Mouse (Mus musculus) stomach, postnatal 0 days (tissue): ENCODE data around the gene Ddx28. TPM values are rescaled to one million over a fixed set of nuclear protein-coding genes. Genes with fewer than 3 reads are reported as not detected.
A peak's percentile ranks its signal among the peaks of the same experiment; 100 is the strongest.

Experiments
- ATAC-seq: fragments of 200-750 bp; cut with Nextera tagmentation; 2 replicates; pipeline ENCODE4 v1.8.0; 2017; ENCODE audit not compliant: low FRiP score, low TSS enrichment
- DNase-seq: peaks from one replicate; pipeline ENCODE4 v3.0.0-alpha.2; 2016; ENCODE audit warnings: low spot score
- H3K27ac ChIP-seq: fragments of 300-500 bp; sonication (generic); replicated peaks from 2 replicates; pipeline ENCODE4 v1.5.1; 2014; ENCODE audit warnings: mild to moderate bottlenecking, control low read depth
- H3K27me3 ChIP-seq: fragments of 300-500 bp; sonication (generic); 2 replicates; pipeline ENCODE4 v1.6.1; 2014; ENCODE audit warnings: low read length; ENCODE audit not compliant: control insufficient read depth, insufficient read depth
- H3K36me3 ChIP-seq: fragments of 300-500 bp; sonication (generic); 2 replicates; pipeline ENCODE4 v1.6.1; 2014; ENCODE audit warnings: low read length, mixed read lengths; ENCODE audit not compliant: control insufficient read depth, insufficient read depth
- H3K4me1 ChIP-seq: fragments of 300-500 bp; sonication (generic); replicated peaks from 2 replicates; pipeline ENCODE4 v1.6.1; 2014; ENCODE audit warnings: antibody characterized with exemption; ENCODE audit not compliant: control insufficient read depth, insufficient read depth
- H3K4me2 ChIP-seq: fragments of 300-500 bp; sonication (generic); replicated peaks from 2 replicates; pipeline ENCODE4 v1.6.1; 2014; ENCODE audit warnings: low read depth, mild to moderate bottlenecking, control low read depth, moderate library complexity
- H3K4me3 ChIP-seq: fragments of 300-500 bp; sonication (generic); 2 replicates; pipeline ENCODE4 v1.5.1; 2014; ENCODE audit warnings: low read depth, low read length, control low read depth
- H3K9ac ChIP-seq: fragments of 300-500 bp; sonication (generic); 2 replicates; pipeline ENCODE4 v1.6.1; 2014; ENCODE audit warnings: mild to moderate bottlenecking, low read length, control low read depth, mixed read lengths
- H3K9me3 ChIP-seq: fragments of 300-500 bp; sonication (generic); 2 replicates; pipeline ENCODE4 v1.6.1; 2016; ENCODE audit warnings: low read length; ENCODE audit not compliant: control insufficient read depth
- CTCF ChIP-seq: IDR thresholded peaks from 2 replicates; pipeline ENCODE4 v1.5.1; 2016; ENCODE audit warnings: antibody characterized with exemption, low read depth, mild to moderate bottlenecking, moderate library complexity
- EP300 ChIP-seq: optimal IDR thresholded peaks from 2 replicates; pipeline ENCODE3; 2016; ENCODE audit warnings: antibody characterized with exemption
- WGBS: fragments of 180-500 bp; shearing (Covaris S2); extraction: QIAGEN DNeasy Blood & Tissue Kit; methylation state at CpG from one replicate; pipeline ENCODE4 v1.1.7; 2014; 5-methylcytosine and 5-hydroxymethylcytosine counted together
- polyA plus RNA-seq: library from polyadenylated mRNA; unstranded; fragments of >200 nt; fragmentation: Nextera tagmentation; extraction: Ambion mirVana; gene quantifications from 2 replicates; pipeline ENCODE4 v1.2.1, GENCODE M21; 2015

Gene Ddx28
- polyA plus RNA-seq, 1 experiment from 2014 or later: 9.2 TPM

DNA sequence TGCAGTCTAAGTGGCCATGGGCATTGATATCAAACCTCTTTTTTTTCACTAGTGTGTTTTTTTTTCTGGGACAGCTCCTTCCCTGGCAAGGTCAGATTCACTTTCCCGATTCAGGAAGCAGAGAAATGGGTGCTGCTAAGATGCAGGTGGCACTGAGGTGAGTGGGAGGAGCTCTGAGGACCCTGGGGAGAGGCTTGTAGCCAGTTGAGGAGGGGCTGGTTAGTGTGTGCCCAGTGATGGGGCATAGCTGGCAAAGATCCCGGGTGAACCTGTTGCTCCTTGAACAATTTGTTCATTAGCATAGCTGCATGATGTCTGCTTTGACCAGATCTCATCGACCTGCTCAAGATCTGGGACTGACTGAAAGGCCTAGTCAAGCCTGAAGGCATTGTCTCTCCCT, 43.4 kb upstream of the Ddx28 start:
- no peaks in the 10 kb centered on the region for H3K36me3 ChIP-seq
- no peaks in the 10 kb centered on the region for H3K4me1 ChIP-seq
- no peak overlapping the region for H3K4me2 ChIP-seq
- H3K4me3 ChIP-seq: no peak overlapping the region
- no peak overlapping the region for H3K9ac ChIP-seq
- 49% methylated on average over 3 of the region's 3 CpGs for WGBS
- no peaks in the 10 kb centered on the region for H3K27me3 ChIP-seq
- H3K27ac ChIP-seq: peak overlapping the region; percentile 30; the same call in 1 of the 2 replicates
- H3K9me3 ChIP-seq: no peaks in the 10 kb centered on the region
- no peak for ATAC-seq
- TF ChIP-seq CTCF (no peak), EP300 (no peak)
- no peak for DNase-seq

DNA sequence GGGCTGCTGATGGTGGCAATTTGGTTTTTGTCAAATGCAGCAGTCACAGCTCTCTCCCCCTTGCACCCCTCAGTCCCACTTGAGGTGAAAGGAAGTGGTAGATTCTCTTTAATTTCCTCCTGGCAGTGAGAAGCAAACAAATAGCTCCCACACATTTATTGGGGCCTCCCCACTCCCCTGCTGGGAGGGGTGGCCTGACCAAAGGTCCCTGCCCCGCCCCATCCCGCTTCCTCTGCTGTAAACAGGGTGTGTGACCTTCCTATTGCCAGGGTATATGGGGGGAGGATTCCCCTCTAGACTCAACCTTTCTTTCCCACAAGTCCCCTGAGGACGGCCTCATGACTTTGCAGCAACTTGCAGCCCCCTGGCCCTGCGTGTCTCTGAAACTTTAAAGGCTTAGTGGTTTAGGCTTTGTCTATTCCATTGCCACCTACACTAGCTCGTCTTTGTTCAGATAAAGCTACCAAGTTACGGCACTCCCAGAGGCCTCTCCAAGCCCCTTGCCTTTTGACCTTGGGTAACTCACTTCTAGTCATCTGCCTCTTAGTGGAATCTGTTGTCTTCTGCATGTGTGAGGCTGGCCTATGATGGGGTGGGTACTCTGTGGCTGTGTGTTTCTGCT, 42.6 kb upstream of the Ddx28 start:
- Histone ChIP-seq H3K4me1 (no peaks in the 10 kb centered on the region), H3K36me3 (no peaks in the 10 kb centered on the region), H3K4me3 (no peak overlapping the region), H3K27me3 (no peaks in the 10 kb centered on the region), H3K9me3 (no peaks in the 10 kb centered on the region), H3K9ac (no peak overlapping the region), H3K4me2 (no peak overlapping the region), H3K27ac (peak overlapping the region; percentile 30; the same call in 1 of the 2 replicates)
- ATAC-seq (peak; percentile 63; the same call in 1 of the 2 replicates), DNase-seq (peak; percentile 73)
- TF ChIP-seq EP300: no peak
- TF ChIP-seq CTCF: no peak
- WGBS: 45% methylated on average over 6 of the region's 6 CpGs

DNA sequence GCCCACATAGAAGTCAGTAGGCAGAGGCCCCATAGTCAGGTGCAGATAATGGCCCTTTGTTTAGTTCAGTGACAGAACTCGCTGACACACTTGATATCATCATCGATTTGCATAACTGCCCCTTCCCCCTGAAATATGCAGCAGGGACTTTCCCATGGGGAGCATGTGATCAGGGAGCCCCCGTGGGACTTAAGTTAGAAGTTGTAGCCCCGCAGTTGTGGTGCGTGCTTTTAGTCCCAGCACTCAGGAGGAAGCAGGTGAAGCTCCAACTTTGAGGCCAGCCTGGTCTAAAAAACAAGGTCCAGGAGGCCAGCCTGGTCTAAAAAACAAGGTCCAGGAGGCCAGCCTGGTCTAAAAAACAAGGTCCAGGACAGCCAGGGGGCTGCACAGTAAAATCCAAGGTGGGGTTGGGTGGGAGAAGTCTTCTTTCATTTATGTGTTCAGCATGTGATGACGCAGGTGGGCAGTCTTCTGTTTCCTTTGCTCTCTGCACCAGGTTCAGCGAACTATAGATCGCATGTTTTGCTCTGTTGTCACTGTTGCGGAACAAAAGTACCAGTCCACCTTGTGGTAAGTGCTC, 40.9 kb upstream of the Ddx28 start:
- TF ChIP-seq EP300: no peak
- TF ChIP-seq CTCF: no peak
- WGBS: 86% methylated on average over 9 of the region's 9 CpGs
- no peaks in the 10 kb centered on the region for H3K4me1 ChIP-seq
- no peak for ATAC-seq
- H3K9me3 ChIP-seq: no peaks in the 10 kb centered on the region
- H3K27me3 ChIP-seq: no peaks in the 10 kb centered on the region
- H3K4me3 ChIP-seq: no peak overlapping the region
- no peak overlapping the region for H3K9ac ChIP-seq
- no peaks in the 10 kb centered on the region for H3K36me3 ChIP-seq
- H3K4me2 ChIP-seq: no peak overlapping the region
- H3K27ac ChIP-seq: no peak overlapping the region
- no peak for DNase-seq

DNA sequence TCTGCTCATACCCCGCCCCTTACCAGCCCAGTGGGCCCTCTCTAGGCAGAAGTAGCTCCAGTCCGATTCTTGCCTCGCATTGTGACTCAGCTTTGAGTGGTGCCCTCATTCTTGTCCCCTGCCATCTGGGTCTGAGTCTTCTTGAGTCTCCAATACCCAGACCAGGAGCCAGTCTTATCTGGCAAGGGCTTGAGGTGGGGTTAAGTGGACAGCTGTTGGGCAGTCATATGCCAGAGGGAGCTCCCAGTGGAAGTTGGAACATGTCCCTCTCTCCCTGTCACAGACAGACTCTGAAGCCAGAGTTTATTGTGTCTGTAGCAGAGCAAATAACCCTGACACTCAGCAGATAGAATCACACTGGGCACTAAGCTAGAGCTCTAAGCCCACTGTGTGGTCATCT, 39.4 kb upstream of the Ddx28 start:
- H3K9ac ChIP-seq: no peak overlapping the region
- WGBS: 95% methylated on average over 3 of the region's 3 CpGs

DNA sequence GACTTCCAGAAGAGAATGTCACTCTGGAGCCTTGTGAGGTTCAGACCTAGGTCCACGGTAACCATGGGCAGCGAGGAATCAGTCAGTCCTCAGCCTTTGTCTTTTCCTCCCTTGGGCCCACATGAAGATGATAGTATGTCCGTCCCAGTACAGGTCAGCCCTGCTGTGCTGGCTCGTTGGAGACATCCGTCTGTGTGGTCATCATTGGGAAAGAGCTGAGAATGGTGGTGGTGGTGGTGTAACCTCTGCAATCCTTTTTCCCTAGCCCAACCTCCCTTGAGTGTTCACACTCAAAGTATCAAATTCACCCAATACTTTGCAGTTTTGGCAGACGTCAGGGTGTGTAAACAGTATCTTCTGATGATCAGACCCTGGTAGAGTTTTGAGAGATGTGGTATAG, 38.2 kb upstream of the Ddx28 start:
- no peak for ATAC-seq
- H3K27me3 ChIP-seq: no peaks in the 10 kb centered on the region
- no peak overlapping the region for H3K4me3 ChIP-seq
- no peak for DNase-seq
- H3K9ac ChIP-seq: no peak overlapping the region
- WGBS: 90% methylated on average over 6 of the region's 6 CpGs
- no peak overlapping the region for H3K27ac ChIP-seq
- no peaks in the 10 kb centered on the region for H3K36me3 ChIP-seq
- H3K4me2 ChIP-seq: no peak overlapping the region
- no peaks in the 10 kb centered on the region for H3K4me1 ChIP-seq
- H3K9me3 ChIP-seq: no peaks in the 10 kb centered on the region
- TF ChIP-seq EP300: no peak
- no peak for TF ChIP-seq CTCF

More for the DNA sequence above, 39.4 kb upstream of the Ddx28 start:
- no peak overlapping the region for H3K4me3 ChIP-seq
- TF ChIP-seq EP300 (no peak), CTCF (no peak)
- H3K9me3 ChIP-seq: no peaks in the 10 kb centered on the region
- H3K4me2 ChIP-seq: no peak overlapping the region
- H3K4me1 ChIP-seq: no peaks in the 10 kb centered on the region
- H3K27me3 ChIP-seq: no peaks in the 10 kb centered on the region
- H3K27ac ChIP-seq: no peak overlapping the region
- DNase-seq (no peak), ATAC-seq (no peak)
- H3K36me3 ChIP-seq: no peaks in the 10 kb centered on the region

DNA sequence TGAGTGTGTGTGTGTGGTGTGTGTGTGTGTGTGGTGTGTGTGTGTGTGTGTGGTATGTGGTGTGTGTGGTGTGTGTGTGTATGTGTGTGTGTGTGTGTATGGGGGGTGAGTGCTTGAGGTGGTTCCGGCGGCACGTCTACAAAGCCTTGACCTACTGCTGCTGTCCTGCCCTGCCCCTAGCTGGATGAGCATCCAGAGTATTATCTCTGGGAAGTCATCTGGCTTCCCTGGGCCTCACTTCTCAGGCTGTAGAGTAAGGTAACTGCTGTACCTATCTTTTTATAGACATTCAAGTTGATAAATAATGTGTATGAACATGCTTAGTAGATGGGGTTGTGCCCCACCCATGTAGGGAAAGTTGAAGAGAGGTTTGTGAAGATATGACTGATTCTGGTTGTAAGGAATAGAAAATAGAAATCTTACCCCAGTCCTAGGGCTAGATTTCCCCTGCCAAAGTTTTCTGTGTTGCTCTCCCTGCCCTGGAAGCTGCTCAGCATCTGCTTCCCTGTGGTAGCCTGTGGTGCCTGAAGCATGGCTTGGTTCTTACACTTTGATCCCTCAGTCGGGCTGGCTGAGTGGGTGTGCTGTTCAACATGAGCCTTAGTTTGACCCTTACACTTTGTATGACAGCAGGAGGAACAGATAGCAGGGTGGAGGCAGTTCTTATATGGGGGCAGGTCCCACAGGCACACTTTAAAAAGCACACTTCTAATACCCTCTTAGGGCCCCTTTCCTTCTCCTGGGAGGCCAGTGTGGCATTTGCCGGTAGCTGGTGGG, 36.4 kb upstream of the Ddx28 start:
- H3K9me3 ChIP-seq: no peaks in the 10 kb centered on the region
- WGBS: 88% methylated on average over 5 of the region's 5 CpGs
- no peaks in the 10 kb centered on the region for H3K27me3 ChIP-seq
- H3K4me1 ChIP-seq: no peaks in the 10 kb centered on the region
- H3K9ac ChIP-seq: no peak overlapping the region
- no peak overlapping the region for H3K27ac ChIP-seq
- ATAC-seq (no peak), DNase-seq (no peak)
- H3K4me2 ChIP-seq: no peak overlapping the region
- H3K36me3 ChIP-seq: no peaks in the 10 kb centered on the region
- TF ChIP-seq CTCF: no peak
- TF ChIP-seq EP300: no peak
- no peak overlapping the region for H3K4me3 ChIP-seq
